Mouse (Mus musculus): ENCODE measurements around the gene Nxnl1.

The Nxnl1 gene

DNA sequence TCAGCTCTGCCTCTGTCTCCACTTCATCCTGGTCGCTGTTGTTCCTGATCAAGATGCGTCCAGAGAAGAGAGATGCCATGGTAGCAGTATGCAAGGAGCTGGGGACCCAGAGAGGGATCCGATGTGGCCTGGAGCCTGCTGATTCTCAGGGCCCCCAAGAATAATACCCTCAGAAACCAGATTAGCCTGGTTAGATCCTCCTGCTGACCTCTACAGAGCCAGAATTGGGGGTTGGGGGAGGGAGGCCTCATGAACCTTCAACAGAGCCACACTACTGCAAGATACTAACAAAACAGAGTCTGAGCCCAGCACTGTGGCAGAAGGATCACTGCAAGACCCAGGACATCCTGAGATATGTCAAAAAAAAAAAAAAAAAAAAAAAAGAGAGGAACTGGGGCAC is at the start of gene Nxnl1:
Gene Nxnl1, minus strand, starts transcription at position 101 of the 400 bp plus-strand sequence.
- no peak for DNase-seq (ENCODE audit: low spot score)

DNA sequence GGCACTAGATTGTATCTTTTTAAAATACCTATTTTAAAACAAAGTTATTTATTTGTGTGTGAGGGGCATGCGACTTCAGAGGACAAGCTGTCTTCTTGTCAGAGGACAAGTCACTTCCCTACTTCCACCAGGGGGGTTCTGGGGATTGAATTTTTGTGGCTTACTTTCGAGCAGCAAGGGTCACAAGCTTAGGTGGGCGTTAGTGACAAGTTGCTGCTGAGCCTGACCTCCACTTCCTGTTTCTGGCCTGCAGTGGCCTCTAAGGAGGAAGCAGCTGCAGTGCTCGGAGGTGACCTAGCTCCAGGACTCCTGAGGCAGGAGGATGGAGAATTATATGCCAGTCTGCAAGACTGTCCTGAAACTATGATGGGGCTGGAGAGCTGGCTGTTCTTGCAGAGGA is 47.0 kb upstream of the Nxnl1 start:
- no peak for DNase-seq (ENCODE audit: low spot score)

DNA sequence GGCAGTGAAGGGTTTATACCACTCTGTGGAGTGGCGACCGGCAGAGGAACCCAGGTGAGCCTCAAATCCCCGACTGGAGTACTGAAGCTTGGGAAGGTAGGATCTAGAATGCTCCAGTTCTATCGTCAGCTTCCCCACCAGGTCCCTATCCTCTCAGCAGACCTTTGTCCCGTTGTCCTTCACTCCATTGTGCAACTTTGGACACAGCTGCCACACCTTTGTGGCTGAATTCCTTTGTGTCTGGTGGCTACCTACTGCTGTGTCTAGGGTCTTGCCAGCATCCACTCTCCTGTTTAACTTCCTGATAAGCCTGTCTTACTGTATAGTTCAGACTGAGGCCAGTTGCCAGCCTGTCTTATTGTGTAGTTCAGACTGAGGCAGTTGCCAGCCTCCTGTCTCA is 45.7 kb upstream of the Nxnl1 start:
- DNase-seq (ENCODE audit: low spot score): no peak

DNA sequence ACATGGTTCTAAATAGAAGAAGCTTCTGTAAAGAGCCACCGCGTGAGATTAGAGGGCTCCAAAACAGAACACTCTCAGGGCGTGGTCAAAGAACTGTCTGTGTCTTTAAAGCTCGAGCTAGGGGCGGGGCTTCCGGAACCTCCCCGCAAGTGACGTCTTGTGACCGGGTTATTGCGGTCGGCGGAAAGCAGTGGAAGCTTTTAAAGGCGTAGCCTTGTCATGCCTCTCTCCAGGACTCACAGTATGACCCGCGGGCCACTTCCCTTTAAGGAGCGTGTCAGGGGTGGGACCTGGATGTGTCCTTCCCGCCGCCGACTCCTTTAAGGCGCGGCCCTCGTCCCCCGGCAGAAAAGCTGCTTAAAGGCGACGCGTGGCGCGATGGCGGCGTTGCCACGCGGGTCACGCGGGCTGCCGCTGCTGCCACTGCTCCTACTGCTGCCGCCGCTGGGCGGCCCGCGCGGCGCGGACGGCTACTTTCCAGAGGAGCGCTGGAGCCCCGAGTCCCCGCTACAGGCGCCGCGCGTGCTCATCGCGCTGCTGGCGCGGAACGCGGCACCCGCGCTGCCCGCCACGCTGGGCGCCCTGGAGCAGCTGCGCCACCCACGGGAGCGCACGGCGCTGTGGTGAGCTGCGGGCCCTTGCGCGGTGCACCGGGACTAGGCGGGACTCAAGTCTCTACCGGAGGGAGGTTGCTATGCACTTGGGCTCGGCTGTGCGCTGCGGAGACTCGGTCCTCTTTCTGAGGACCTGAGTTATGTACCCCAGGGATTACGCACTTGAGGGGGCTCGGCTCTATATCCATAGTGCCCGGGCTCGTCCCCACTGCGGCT is 44.6 kb upstream of the Nxnl1 start, which contains the start of gene Colgalt1:
Gene Colgalt1, plus strand, starts transcription at position 177 of the 830 bp plus-strand sequence.
- peak; percentile 99 for DNase-seq (ENCODE audit: low spot score)

DNA sequence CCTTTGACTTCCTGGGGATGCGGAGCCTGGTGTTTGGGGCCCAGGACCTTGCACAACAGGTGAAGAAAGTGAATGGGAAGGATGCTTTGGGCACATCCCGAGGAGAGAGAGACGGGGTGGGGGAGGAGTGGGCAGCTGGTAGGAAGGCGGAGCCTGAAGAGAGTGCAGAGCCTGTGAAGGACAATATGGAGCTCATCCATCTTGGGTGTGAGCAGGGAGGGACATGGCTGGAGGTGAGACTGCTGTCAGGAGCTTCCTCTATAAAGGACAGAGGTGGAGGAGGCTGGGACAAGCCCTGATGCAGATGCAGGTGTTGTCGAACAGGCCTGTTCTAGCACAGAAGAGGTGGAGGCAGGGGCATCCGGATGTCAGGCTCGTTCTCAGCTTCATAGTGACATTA is 37.6 kb upstream of the Nxnl1 start:
- DNase-seq (ENCODE audit: low spot score): no peak

DNA sequence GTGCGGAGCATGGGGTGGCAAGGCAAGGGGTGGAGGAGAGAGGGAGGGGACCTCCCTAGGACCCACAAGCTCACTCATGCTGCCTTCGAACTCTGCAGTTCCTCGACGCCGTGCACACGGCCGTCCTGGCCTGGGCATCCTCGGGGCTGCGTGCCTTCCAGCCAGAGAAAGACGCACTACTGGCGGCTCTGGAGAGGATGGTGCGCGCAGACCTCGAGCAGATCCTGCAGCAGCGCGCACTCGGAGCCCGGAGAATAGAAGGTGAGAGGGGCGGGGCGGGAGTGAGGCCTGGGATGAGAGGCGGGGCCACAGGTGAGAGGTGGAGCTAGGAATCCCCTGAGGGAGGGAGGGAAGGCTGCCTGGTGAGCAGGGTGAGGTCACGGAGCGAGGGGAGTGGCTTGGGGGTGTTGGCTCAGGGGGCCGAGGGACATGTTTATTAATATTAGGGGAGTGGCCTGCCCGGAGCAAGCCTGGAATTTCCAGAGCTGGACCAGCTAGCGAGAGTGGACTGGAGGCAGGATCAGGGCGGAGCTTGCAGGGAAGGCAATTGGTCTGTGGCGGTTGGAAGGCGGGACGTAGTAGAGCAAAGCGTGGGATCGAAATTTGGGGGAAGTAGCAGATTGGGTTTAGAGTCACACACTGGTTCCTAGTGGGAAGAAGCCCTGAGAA is 36.4 kb upstream of the Nxnl1 start:
- no peak for DNase-seq (ENCODE audit: low spot score)

DNA sequence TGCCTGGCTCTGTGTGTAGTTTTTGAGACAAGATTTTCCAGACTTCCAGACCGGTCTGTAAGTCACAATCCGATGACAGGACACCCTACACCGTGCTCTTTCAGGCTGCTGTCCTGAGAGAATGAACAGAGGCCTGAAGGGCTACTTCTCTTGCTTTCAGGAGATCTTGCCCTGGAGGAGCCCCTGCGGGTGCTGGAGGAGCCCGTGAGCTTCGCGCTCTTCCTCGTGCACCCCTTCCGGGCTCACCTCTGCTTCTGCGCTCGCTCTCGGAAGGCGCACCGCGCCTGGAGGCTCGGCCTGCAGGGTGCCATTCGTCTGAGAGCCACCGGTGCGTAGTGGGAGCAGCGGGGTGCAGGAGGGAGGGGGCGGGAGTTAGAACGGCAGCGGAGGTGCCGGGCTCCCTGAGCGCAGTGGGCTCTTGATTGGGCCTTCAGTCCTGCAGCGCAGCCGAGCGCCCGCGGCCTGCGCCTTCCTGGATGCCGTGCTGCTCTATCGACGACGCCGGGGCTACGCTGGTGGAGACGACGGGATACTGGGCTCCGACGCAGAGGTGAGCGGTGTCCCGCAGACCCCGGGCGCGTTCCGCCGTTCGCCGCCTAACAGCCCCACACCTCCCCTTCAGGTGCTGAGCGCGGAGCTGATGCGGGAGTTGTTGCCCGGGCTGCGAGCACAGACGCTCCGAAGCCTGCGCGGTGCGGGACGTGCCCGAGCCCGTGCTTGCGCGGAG is 35.7 kb upstream of the Nxnl1 start:
- DNase-seq (ENCODE audit: low spot score): peak; percentile 22

DNA sequence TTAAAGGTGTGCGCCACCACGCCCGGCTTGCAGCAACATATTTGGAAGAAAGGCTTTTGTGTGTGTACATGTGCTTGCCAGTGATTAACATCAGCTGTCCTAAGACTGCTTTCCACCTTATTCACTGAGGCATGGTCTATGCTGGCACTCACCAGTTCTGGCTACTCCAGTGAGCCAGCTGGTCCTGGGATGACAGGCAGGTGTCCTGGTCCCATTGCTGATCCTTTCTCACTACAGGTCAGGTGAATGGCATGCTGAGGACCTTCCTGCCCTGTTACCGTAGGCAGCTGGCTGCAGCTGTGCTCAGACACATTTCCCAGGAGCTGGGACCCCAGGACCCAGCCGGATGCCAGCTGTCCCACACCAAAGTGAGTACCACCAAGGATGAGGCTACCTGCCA is 32.4 kb upstream of the Nxnl1 start:
- DNase-seq (ENCODE audit: low spot score): no peak

DNA sequence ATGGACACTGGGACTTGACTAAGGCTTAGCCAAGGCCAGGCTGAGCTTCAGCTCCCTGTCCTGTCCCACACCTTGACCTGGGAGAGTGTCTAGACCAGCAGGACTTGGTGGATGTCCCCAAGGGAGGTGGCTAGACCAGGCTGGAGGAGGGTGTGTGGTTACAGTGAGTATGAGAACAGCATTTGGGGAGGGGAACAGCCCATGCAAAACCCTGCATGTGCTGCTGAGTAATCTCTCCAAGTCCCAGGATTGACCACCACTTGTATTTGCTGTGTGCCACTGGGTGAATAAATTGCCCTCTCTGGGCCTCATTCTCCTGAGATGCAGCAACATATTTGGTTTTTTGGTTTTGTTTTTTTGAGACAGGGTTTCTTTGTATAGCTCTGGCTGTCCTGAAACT is 32.0 kb upstream of the Nxnl1 start:
- DNase-seq (ENCODE audit: low spot score): no peak

DNA sequence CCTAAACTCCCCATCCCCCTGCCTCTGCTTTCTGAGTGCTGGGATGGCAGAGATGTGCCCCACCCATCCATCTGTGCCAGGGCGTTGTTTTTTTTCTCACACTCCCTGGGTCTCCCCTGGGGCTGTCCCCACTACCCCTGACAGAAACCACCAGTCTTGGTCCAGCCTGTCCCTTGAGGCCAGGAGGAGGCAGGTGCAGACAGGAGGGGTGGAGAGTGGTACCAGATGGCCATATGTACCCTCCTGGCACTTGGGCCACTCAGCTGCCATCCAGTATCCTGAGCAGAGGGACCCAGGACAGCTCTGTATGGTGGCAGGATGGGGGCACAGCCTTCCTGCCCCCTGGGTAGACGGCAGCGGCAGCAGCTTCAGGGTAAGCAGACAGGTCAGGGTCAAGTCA is 31.1 kb upstream of the Nxnl1 start, which contains the start of gene Fam129c:
Gene Fam129c, plus strand, starts transcription at position 198 of the 400 bp plus-strand sequence.
- no peak for DNase-seq (ENCODE audit: low spot score)

DNA sequence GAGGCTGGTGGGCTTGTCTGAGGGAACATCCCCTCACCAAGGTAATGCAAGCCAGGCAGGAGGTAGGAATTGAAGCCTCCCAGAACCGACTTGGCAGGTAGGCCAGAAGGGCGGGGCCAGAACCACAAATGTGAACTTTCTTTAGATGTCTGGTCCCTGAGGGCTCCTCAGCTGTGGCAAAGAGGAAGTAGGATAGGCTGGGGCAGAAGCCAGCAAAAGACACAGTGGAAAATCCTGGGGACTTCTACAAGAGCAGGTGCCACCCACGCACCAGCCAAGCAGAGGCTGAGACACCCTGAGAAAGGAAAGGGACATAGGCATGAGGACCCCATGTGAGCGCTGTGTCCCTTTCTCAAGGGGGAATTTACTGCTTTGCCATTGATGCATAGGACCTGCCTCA is 30.4 kb upstream of the Nxnl1 start:
- DNase-seq (ENCODE audit: low spot score): no peak

DNA sequence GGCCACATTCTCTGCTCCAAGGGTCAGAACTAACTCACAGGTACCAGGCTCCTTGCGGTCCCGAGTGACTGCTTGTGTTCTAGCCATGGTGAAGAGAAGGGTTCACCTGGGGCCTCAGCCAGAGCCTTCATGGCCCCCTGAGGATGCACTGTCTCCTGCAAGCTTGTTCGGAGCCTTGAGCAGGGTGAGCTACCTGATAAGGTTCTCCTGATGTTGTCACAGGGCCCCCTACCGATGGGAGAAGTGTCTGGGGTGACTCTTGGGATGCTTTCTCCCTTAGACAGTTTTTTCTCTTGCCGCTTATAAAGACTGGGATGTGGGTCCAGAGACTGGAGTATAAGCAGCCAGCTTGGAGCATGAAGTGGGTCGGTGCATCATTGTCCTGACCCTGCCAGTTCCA is 30.0 kb upstream of the Nxnl1 start:
- DNase-seq (ENCODE audit: low spot score): no peak

DNA sequence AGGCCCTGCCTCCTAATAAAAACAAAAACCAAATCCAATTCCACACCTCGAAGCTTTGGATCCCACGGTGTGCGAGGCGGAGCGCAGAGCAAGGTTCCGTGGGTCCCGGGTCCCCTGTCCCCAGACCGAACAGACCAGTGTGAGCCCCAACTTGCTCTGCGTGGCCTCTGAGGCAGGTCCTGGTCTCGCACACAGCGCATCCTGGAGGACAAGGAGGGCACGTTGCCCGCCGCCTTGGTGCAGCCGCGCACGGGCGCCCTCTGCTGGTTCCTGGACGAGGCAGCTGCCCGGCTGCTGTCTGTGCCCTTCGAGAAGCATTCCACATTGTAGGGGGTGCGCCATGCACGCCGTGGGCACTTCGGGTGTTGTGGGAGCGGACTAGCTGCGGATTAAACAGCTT is 29.5 kb upstream of the Nxnl1 start:
- DNase-seq (ENCODE audit: low spot score): peak; percentile 87

DNA sequence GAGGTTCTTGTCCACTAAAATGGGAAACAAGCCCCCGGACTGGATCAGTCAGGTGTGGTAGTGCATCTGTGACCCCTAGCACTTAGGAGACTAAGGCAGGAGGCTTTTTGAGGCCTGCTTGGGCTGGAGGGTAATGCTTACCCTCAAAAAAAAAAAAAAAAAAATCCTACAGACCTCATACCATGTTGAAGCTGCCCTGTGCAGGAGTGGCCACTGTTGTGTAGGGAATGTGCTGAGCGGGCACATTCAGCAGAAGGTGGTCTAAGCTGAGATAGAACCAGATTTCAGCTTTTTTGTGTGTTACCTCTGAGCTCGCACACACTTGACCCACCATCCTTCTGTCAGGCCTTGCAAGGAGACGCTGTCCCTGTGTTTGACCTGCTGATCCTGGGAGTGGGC is 27.9 kb upstream of the Nxnl1 start:
- DNase-seq (ENCODE audit: low spot score): no peak

DNA sequence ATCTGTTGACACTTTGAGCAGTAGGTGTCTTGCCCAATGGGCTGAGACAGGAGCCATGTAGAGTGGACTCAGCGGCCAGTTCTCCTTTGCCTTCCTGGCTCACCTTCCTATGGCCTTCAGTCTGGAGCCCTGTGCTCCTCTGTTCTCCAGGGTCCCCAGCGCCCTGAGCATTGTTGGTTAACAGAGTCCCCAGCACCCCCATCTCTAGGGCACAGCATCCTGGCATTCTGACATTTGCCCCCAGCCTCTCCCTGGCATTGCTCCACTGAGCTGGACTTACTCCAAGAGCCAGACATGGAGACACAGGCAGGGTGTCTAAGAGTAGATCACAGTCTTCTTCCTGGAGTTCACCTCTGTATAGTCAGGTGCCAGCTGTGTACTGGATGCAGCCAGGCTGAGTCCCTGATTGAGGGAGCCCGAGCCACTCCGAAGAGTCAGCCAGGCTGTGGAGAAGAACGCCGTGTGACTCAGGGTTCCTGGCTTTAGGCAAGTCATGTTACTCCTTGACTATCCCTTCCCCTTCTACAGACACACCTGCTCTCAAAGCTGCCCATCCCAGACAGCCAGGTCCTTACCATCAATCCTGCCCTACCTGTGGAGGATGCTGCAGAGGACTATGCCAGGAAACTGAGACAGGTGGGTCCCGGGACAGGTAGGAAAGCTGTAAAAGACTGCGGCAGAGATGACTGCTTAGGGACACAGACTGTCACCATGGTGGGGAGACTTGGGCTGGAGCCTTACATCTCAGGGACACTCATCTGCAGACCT is 27.3 kb upstream of the Nxnl1 start:
- DNase-seq (ENCODE audit: low spot score): no peak

DNA sequence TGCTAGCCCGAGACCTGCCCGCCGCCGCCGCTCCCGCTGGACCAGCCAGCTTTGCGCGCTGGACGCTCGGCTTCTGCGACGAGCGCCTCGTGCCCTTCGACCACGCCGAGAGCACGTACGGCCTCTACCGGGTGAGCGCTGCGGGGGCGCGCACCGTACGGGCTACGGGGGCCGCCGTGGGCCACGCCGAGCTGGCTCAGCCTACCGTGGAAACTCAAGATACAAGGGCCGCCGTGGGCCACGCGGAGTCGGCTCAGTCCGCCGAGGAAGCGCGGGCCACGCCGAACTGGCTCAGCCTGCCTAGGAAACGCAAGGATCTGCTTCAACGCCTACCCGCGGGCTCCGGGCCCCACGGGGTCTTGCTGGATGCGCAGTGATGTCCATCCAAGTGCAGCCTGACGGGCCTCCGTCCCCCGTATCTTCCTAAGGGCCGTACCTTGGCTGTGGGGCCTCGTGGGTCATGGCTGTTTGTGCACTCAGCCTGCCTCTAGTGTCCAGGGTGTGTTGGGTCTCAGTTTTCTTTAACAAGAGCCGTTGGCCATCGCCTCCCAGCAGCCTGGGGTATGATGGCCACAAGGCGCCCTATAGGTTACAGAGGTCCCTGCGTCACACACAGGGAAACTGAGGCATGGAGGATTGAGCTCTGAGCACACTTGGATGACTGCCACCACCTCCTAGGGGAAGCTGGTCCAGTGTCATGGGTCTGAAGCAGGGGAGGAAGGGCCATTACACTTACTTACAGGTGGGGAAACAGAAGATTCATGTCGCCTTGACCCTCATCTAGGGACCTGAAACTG is 26.2 kb upstream of the Nxnl1 start:
- DNase-seq (ENCODE audit: low spot score): peak; percentile 54

DNA sequence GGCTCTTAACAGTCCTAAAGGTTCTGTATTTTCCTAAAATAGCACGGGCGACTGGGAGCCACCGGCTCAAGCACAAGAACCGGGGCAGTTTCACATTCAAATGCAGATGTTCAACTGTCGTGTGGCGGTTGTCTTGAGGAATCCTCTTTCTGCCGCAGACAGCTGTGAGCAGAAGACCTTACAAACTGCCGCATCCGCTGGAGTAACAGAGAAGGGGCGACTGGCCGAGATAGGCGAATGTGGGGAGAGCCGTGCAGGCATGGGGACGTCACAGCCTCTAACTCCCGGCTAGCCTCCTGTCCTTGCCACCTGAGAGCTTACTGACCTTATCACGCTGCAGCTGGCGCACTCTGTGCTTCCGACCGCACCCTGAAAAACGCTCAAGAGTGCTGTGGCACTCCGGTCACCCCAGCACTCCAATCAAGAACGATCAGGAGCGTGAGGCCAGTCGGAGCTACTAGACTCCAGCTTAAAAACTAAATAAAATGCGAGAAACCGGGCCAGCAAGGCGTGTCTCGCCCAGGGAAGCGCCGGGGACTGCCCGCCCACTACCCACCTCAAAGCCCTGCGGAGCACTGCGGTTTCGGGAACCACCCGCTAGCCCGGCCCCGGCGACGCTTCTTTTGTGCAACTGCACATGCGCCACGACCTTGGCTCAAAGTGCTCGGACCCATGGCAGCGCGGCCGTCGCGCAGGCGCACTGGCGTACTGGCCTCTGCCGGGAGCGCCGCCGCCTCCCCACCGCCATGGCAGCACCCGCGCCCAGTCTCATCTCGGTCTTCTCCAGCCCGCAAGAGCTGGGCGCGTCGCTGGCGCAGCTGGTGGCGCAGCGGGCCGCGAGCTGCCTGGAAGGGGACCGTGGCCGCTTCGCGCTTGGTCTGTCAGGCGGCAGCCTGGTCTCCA is 25.3 kb upstream of the Nxnl1 start, which contains the start of gene Pgls:
Gene Pgls, plus strand, starts transcription at position 706 of the 903 bp plus-strand sequence.
- DNase-seq (ENCODE audit: low spot score): peak; percentile 81

DNA sequence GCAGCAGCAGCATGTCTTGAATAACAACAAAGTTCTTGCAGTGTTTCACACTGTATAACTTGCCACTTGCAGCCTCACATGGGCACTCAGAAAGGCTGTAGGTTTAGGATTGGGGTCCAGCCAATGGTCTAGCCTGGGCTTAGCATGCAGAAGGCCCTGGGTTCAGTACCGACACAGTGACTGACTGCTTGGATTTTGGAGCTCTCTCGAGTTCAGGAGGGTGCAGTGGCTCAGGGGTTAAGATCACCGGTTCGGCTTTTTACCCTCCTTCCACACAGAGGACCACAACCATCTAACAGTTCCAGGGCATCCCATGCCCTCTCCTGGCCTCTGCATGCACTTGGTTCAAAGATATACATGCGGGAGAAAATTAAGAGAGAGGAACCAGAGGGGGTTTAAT is 24.6 kb upstream of the Nxnl1 start:
- no peak for DNase-seq (ENCODE audit: low spot score)

DNA sequence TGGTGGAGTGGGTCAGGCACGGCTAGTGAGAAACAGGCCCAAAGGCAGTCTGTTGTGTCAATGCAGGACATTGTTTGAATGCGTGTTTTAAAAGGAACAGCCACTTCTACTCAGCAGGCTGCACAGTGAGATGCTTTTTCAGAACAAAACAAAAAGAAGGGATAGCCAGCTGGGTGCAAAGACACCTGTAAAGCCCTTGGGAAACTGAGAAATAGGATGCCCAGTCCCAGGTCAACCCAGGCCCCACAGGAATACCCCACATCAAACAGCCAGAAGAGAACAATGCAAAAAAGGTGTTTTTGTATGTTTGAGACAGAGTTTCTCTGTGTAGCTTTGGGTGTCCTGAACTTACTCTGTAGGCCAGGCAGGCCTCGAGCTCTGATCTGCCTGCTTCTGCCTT is 22.4 kb upstream of the Nxnl1 start:
- DNase-seq (ENCODE audit: low spot score): no peak

DNA sequence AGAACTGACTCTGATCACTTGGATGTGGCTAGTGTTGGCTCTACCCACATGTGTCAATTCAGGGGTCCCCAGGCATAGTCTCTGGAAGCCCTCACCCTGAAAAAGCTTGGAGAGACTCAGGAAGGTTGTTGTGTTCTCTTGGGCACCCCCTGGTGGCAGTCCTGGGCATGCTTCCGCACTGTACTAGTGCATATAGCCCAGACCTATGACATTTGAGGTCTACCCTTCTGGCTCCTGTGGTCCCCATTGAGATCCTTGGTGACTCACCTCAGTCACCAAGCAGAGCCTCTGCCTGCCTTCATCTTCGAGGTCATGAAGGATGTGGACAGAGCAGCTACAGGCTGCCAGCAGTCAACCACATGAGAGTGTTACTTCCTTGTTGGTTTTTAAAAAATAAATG is 20.5 kb upstream of the Nxnl1 start:
- DNase-seq (ENCODE audit: low spot score): peak; percentile 40
